In the genomic region with DNA sequence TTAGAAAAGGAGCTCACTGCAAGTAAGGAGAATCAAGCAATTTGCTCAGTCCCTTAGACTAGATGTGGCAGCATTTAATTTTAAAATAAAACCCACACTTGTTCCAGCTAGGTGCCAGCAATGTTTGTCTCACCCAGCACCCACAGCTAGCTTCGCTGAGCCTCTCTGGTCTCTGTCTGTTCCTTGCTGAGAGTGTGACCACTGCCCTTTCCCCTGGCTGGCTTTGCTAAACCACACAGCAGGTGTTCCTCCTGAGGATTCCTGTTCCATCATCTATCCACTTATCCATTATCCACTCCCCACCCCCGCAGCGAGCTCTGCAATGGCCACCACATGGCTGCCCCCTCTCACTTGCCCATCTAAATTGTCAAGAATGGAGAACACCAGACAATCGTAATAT, we compare ENCODE assay signal across 14 mouse cellular contexts.
"Had no signal": no experiment of that assay in that cellular context is flagged by ENCODE, and none has a peak within 500 bp of the region (broad histone marks: within the 10 kb centered on the region; RNA-seq: fewer than 3 reads in every experiment).

No protein-coding gene starts in this region.

- DNase-seq: lung, adult 18-20 months; lung, embryonic 14.5 days; lung, postnatal 10 days; lung, postnatal 4 days; midbrain, embryonic 14.5 days; right cerebral cortex, postnatal 14 days; thymus, adult 18-20 months; thymus, postnatal 14 days; thymus, postnatal 36 days had no signal

- H3K27me3 ChIP-seq: midbrain, embryonic 12.5 days; neural tube, embryonic 12.5 days; stomach, embryonic 15.5 days had no signal

- H3K4me1 ChIP-seq: midbrain, embryonic 10.5 days; midbrain, embryonic 12.5 days; neural tube, embryonic 12.5 days; stomach, embryonic 15.5 days had no signal

- H3K9ac ChIP-seq: lung, embryonic 14.5 days; midbrain, embryonic 12.5 days; neural tube, embryonic 12.5 days; stomach, embryonic 15.5 days had no signal

- ATAC-seq: midbrain, embryonic 16.5 days had no signal

- H3K27ac ChIP-seq: midbrain, embryonic 10.5 days; midbrain, embryonic 12.5 days; neural tube, embryonic 12.5 days; stomach, embryonic 15.5 days had no signal

- H3K9me3 ChIP-seq: midbrain, embryonic 10.5 days; midbrain, embryonic 12.5 days; neural tube, embryonic 12.5 days; stomach, embryonic 15.5 days had no signal

- H3K4me2 ChIP-seq: lung, embryonic 14.5 days; midbrain, embryonic 12.5 days; neural tube, embryonic 12.5 days; stomach, embryonic 15.5 days had no signal

- H3K36me3 ChIP-seq: midbrain, embryonic 10.5 days; midbrain, embryonic 12.5 days; neural tube, embryonic 12.5 days; stomach, embryonic 15.5 days had no signal

- H3K4me3 ChIP-seq: midbrain, embryonic 10.5 days; midbrain, embryonic 12.5 days; neural tube, embryonic 12.5 days; stomach, embryonic 15.5 days had no signal
